Mouse (Mus musculus) regulatory T cell (primary cell): Measurements from ENCODE around the gene Fam210b.

Experiments used
- in situ Hi-C: fragments of 300-600 bp; cut with MboI, MseI; formaldehyde crosslinking; loops from one replicate; pipeline ENCODE4 v1.15.1; 2025; ENCODE audit warnings: high pct_unique_total_duplicates

Fam210b gene

DNA sequence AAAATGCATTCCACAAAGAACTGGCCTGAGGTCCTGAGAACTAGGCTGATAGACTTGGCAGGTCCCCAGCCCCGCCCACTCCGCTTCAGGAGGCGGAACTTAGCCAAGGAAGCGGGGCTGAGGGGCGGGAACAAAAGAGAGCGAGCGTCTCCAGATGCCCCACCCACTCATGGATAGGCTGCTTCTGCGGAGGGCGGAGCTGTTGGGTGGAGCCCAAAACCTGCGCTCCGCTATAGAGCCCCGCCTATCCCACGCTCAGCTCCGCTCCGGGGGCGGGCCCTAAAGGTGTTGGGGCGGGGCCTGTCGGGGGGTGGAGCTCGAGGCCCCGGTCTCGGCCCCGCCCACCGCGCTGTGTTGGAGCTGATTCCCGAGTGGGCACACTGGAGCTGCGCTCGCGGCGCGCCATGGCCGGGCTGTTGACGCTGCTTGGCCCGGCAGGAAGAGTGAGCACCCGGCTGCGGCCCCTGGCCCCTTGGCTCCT, at the start of gene Fam210b:
Gene Fam210b (plus strand): TSS at position 308 of the 481 bp plus-strand sequence.
- in situ Hi-C loops, result no loop called here

DNA sequence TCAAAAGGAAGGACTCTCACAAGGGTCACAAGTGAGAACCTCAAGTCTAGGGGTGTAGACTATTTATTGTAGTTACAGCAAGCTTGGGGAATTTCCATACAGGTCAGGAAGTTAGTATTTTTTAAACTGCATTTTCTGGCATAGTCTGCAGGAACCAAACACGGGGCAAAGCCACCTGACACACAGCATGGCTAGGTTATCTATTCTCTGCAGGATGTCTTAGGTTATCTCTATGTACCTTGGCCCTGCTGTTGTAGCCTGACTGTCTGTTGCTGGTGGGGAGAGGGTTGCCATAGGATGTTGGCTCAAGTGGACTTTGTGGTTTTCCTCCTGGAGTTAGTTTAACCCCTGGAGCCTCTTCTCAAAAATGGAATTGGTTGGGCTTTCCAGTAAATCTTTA, 47.3 kb upstream of the Fam210b start:
- in situ Hi-C loops, result no loop called here

DNA sequence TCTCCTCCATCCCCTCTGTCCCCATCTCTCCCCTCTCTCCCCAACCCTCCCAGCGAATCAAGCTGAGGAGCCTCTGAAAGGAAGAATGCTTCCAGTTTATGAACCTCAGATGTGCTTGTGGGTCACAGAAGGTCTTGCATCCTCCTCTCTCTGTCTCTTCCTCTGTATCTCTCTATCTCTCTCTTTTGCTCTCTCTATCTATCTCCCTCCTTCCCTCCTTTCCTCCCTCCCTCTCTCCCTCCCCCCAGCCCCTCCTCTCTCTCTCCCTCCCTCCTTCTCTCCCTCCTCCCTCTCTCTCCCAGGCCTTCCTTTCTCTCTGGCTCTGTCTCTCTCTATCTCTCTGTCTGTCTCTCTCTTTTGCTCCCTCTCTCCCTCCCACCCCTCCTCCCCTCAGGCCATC, 46.8 kb upstream of the Fam210b start:
- in situ Hi-C loops, result no loop called here

DNA sequence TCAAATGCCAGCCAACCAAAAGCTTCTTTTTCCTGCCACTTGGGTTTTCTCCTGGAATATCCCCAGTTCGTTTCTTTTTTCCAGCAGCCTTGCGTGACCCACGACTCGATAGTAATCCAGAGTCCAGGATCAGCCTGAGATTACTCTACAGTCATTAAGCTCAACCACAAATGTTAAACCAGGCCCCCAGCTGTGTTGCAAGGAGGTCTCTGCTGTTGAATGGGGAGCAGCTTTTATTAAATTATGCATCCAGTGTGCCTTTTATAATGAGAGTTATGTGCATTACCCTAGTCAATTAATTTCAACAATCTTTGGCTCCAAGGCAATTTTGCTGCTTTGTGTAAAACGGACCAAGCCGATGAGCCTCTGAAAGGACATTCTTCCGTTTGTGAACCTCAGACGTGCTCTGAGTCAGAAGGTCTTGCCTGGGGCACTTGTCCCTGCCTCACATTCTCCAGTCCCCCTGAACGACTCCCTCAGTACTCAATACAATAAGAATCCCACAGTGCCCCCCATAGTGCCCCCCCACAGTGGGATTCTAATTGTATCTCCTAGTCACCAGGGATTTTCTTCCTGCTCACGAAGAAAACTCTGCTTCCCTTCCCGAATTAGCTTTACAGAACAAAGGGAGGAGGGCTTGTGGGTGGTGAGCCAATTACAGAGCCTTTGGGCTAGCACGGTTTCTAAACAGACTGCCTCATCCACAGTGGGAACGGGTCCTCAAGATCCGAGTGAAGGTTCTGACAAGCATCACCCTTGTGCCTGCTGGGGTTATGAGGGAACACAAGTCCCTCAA, 46.0 kb upstream of the Fam210b start:
- in situ Hi-C loops, result no loop called here

DNA sequence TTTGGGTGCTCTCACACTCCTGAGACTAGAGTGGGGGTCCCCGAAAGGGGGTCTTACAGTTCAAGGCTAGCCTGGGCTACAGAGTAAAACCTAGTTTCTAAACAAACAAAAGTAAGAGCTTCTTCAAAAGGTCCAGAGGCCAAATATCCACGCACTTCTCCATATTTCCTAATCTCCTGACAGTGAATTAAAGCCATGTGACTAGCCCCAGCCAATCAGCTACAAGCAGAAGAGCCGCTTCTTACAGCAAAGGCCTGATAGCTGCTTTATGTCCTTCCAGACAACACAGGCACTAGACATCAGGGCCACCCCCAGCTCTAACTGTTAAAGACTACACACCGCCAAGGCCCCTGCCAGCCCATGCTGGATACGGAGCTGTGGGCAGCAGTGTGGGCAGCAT, 43.0 kb upstream of the Fam210b start:
- in situ Hi-C loops, result loop anchor here (10.0 kb wide), 1 partner anchor 1672 kb away; no protein-coding TSS in a partner anchor

DNA sequence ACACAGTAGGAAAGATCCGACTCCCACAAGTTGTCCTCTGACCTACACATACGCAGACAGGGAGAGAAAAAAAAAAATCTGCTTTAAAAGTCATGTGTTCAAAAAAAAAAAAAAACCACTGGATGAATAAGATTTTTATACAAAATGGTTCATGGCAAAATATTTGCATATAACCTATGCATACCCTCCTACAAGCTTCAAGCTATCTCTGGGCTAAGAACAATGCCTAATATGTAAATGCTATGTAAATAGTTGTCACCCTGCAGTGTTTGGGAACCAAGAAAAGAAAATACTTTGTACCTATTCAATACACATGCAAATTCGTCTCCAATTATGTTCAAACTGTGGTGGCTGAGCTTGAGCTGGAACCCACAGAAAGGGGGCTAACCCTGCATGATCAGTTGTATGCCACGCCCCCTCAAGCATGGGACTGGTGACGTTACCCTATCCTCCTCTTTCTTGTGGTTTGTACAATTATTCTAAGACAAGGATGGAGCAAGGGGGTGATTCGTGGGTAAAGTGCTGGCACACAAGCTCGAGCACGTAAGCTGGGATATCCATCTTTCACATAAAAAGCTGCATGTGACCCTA, 41.2 kb upstream of the Fam210b start:
- in situ Hi-C loops, result loop anchor here (10.0 kb wide), 1 partner anchor 1671 kb away; no protein-coding TSS in a partner anchor

DNA sequence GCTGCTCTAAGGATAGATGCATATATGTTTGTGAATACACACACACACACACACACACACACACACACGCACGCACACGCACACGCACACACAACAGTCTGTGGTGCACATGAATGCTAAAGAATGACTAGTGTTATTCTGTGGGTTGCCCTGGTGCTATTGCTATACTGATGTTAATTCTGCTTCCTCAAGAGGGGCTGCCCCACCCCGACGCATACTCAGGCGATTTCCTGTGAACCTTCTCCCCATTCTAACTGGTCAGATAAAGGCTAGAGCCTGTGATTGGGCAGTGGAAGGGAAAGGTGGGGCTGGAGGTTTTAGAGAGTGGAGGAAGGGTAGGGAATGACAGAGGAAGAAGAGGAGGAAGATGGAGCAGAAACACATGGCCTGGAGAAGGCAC, 39.8 kb upstream of the Fam210b start:
- in situ Hi-C loops, result loop anchor here (10.0 kb wide), 1 partner anchor 1669 kb away; no protein-coding TSS in a partner anchor

DNA sequence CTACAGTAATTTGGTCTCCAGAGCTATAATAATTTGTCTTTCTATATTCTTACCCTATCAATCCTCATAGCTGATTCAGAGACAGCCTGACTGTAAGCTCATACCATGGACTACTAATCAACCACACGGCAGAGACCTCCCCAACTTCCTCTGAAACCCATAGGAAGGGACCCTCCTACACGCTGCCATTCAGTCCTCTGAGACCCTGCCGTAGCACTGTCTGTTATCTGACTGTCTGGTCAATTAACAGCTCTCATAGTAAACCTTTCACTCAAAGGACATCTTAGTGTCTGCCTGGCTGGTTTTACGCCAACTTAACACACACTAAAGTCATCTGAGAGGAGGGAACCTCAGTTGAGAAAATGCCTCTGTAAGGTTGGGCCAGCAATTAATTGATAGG, 38.8 kb upstream of the Fam210b start:
- in situ Hi-C loops, result loop anchor here (10.0 kb wide), 1 partner anchor 1668 kb away; no protein-coding TSS in a partner anchor

DNA sequence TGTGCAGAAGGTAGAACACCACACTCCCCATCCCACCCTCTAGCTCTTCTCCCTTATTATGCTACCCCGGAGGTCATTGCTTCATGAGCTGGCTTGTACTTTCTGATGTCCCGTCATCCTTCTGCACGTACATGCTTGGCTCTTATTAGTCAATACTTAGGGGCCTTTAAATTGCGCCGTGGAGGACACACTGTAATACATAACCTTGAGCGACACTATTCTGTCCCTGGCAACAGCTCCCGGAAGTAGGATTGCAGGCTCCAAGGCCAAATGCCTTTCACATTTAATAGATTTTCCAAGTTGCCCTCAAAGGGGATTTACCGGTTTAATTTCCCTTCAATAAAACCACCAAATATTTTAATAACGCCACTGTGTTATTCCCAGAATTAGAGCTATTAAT, 33.6 kb upstream of the Fam210b start:
- in situ Hi-C loops, result no loop called here

DNA sequence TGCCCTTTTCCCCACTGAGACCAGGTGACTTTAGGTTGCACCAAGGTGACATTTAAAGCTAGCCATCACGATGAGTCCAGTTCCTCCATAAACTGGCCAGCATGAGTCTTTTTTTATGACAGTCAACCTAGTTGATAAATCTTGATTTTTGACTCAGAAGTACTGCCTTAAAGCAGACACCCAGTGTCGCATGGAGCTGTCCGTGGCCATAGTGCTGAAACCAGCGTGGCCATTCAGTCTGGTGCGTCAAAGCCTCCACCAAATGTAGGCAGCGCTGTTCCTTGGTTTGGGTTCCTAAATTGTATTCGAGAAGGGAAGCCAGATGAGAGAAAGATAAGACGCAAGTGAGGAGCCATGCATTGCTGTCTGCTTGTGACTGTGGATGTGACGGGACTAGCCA, 24.5 kb upstream of the Fam210b start:
- in situ Hi-C loops, result loop anchor here (5.0 kb wide), 1 partner anchor 94 kb away; no protein-coding TSS in a partner anchor

DNA sequence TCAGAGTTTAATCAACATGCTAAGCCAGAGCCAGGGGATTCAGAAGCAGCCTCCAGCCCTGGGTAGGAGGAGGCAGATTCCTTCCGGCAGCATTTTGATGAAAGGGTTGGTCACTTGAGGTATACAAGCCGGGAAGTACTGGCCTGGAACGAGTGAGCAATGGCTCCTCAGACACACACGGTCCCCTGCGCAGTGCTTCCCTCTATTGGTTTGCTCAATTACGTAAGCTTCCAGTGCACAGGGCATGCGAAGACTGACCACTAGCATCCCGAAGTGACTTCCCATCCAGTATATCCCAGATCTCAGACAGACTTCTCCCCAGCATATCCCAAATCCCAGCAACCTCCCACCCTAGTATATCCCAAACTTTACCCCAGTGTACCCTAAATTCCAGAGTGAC, 17.1 kb upstream of the Fam210b start:
- in situ Hi-C loops, result no loop called here

DNA sequence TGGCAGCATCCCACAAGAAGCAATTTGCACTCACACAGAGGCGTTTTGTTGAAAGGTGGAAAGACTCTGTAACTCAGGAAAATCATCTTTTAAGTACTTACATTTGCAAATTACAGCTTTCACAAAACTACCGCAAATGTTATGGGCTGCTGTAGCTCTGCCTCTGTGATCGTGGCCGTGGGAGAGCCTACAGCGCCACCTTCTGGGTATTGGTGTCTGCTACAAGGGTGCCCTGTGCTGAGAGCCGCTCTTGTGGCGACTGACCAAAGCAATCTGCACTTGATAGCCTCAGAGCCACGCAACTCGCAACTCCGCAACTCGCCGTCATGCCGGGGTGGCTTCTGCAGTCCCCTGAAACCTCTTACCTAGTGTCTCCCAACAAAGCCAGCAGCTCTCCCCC, 16.2 kb upstream of the Fam210b start:
- in situ Hi-C loops, result no loop called here

DNA sequence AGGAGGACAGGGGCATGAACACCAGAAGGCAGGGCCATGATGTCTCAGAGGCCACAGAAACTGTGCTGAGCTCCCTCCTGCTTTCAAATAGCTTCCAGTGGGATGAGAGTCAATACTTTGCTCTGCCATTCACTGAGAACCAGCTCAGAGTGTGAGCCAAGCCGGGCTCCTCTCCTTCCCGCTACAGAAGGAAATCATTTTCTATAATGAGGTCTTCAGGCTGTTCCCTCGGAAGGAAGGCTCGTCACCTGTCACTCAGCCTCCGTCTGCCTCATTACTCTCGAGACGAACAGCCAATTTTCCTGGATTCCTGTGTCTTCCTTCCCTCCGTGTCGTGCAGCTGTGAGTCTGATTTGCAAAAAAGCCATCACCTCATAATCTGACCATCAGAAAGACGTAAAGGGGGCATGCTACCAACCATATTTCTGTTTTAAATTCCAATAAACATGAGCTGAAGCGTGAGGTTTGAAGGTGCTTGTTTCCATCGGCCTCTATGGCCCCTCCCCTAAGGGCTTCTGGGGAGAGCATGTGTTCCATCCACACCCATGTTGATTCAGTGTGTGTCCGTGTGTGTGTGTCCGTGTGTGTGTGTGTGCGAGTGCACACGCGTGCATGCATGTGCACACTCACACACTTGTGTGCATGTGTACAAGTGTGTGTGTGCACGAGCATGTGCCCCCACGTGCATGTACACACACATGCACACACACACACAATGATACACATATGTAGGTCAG, 7.0 kb upstream of the Fam210b start:
- in situ Hi-C loops, result loop anchor here (5.0 kb wide), 1 partner anchor 86 kb away; no protein-coding TSS in a partner anchor

DNA sequence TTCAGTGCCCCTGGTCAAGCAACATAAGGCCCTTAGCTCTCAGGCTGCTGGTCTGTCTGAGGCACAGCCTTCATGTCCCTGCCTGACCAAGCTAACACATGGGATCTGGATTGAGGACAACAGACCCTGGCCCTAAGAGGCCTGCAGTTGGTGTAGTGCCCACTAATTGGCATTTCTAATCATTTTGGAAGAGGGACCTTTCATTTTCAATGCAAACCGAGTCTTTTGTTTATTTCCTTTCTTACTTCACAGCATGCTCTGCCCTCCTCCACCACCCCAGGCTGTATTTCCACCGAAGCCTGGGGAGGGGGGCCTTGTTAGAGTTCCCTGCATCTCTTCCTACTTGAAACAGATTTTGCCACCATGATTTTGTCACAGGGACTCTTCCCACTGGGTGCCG, 4.4 kb upstream of the Fam210b start:
- in situ Hi-C loops, result no loop called here

DNA sequence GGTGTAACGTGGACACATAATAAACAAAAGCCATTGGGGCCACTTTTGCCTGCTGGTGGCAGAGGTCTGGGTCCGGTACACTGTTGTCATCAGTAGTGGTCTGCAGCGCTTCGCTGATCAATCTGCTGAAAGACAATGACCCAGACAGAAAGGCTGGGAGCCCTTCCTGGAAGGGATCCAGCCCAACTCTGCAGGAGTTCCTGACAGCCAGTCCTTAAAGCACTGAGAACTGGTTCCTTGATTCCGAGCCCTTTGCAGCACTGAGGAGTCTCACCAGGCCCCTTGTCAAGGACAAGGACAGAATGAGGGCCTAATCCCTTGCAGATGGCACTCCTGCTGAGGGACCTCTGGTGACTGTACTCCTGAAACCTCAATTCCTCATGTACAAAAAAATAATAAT, 3.8 kb upstream of the Fam210b start:
- in situ Hi-C loops, result no loop called here

DNA sequence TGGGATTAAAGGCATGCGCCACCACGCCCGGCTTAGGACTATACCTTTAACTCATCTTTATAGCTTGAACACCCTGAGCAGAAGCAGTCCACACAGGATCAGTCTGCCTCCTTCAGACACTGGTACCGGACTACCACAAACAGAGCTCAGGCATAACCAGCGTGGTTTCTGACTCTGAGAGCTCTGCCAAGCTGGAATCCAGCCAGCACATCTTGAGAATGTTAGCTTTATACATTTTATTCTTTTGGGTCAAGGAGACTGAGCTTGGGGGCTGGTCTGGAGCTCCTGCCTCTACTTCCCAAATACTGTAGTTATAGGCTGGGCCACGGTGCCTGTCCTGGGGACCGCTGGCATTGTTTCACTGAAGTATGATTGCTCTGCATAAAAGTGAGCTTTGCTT, 1.6 kb upstream of the Fam210b start:
- in situ Hi-C loops, result no loop called here

DNA sequence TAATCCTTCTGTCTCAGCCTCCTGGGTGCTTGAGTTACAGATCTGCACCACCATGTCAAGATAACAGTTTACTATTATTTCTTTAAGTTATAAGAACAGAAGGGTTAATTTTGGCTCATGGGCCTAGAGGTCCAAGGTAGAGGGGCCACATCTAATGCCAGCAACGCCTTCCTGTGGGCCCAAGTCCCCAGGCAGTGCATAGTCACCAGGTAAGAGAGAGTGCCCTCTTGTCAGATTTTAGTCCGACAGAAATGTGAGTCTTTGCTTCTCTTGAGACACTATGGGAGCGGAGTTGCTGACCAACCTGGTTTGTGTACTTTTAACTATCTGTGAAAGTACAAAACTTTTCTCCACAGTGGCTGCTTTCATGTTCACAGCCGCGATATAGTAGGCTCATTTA, 696 bp upstream of the Fam210b start:
- in situ Hi-C loops, result no loop called here

DNA sequence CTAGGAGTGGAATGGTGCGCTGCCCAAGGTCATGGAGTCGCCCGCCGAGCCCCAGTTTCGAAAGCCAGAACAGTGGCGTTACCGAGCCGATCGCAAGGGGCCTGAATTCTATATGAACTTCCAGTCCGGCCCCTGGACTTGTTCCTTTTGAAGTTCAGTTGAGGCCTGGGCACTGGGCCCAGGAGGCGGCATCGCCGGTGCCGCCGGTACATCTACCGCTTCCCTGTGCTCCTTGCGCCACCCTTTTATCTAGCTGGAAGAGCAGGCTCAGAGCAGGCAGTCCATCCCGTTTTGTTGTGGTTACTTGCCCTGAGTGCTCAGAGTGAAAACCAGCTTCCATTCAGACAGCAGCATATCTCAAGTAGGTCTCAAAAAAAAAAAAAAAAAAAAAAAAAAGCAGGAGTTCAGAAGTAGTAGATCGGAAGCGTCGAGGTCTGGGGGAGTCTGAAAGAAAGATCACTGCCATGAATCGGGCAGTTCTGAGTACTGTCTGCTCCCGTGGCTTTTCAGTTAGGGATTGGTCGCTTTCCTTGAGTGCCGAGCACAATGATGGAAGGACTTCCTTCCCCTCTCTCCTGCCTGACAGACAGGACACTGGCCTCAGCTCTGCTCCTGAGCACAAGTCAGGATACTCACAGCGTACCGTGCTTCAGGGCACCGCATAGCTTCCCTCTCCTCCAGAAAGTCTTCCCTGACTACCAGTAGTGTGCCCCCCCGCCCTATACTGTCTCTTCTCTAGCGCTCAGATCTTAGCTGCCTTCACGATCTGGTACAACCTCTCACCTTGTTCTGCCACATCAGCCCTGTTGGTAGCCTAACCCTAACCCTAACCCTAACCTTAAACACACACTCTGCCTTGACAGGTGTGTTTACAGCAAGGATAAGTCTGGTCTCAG, 917 bp downstream of the Fam210b start:
- in situ Hi-C loops, result no loop called here

DNA sequence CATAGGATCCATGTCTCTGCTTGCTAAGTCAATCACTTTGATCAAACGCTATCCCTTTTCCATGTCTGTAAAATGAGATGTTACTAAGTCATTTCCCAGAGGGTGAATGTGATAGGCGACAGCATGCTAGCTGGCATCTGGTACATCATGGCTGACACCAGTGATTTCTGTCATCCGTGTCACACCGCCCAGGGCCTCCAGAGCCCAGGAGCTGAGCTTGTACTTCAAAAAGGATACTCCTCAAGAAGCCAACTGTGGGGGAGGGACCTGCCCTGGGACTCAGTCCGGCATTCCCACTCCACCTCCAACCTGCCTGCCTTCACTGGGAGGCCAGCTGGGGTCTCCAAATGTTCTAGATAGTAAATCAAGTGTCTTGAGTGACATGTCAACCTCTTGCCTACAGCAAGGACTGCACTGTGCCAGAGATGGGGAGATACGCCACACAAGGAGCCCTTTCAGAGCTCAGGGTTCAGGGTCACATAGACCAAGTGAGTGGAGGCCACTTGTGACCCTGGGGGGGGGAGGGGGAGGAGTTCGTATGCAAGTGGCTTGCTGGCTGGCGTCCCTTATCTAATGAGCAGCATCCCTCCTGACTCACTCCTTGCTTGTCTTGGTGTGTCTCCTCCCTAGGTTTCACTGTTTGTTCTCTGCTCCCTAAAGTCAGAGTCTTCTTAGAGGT, 1.7 kb downstream of the Fam210b start:
- in situ Hi-C loops, result no loop called here

DNA sequence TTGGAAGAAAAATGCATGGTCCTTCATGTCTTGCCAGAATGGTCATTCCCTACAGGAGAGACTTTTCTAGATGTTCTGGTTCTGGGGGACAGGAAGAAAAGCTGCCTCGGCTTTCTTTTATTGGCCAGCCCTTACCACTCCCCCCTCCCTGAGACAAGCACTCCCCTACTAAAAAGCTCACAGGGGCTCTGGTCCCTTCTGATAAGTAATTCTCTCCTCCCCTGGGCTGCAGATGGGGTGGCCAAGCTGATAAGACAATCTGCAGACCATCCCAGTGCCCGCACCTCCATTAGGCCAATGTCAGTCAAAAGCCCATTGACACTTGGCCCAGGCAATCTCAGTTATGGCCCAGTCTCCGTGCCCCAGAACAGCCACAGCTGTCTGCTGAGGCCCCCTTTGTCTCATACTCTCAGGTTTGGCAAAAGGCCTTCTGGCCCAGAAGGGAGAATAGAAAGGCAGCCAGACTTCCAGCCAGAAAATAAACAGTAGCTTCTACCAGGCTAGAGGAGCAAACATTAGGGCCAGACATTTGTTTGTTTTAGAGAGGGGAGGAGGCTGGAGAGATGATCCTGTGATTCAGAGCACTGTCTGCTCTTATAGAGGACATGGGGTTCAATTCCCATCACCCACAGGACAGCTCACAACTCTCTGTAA, 3.1 kb downstream of the Fam210b start:
- in situ Hi-C loops, result no loop called here
